Mouse (Mus musculus) liver, postnatal 0 days (tissue): ENCODE results near the gene Slc6a20a. TPM values are rescaled to one million over a fixed set of nuclear protein-coding genes. Genes with fewer than 3 reads are reported as not detected.

ENCODE experiments used
- ATAC-seq: fragments of 200-750 bp; cut with Nextera tagmentation; 2 replicates; pipeline ENCODE4 v1.8.0; 2017; ENCODE audit warnings: mild to moderate bottlenecking, moderate library complexity
- DNase-seq: peaks from one replicate; pipeline ENCODE4 v3.0.0-alpha.2; 2016
- H3K27ac ChIP-seq: fragments of 300-500 bp; sonication (generic); 2 replicates; pipeline ENCODE4 v1.5.1; 2014; ENCODE audit warnings: antibody characterized with exemption, moderate library complexity, mild to moderate bottlenecking, low read depth
- H3K27me3 ChIP-seq: fragments of 300-500 bp; sonication (generic); 2 replicates; pipeline ENCODE4 v1.6.1; 2014; ENCODE audit warnings: low read length, control low read depth, mixed read lengths; ENCODE audit not compliant: insufficient read depth
- H3K36me3 ChIP-seq: fragments of 300-500 bp; sonication (generic); replicated peaks from 2 replicates; pipeline ENCODE4 v1.6.1; 2014; ENCODE audit warnings: mild to moderate bottlenecking, control low read depth, low read length, moderate library complexity, mixed read lengths; ENCODE audit not compliant: insufficient read depth
- H3K4me1 ChIP-seq: fragments of 300-500 bp; sonication (generic); 2 replicates; pipeline ENCODE4 v1.6.1; 2014; ENCODE audit warnings: antibody characterized with exemption, mild to moderate bottlenecking, control low read depth; ENCODE audit not compliant: insufficient read depth
- H3K4me2 ChIP-seq: fragments of 300-500 bp; sonication (generic); 2 replicates; pipeline ENCODE4 v1.6.1; 2014; ENCODE audit warnings: low read depth, mild to moderate bottlenecking, low read length, moderate library complexity, mixed read lengths
- H3K4me3 ChIP-seq: fragments of 300-500 bp; sonication (generic); 2 replicates; pipeline ENCODE4 v1.5.1; 2014; ENCODE audit warnings: low read depth, low read length
- H3K9ac ChIP-seq: fragments of 300-500 bp; sonication (generic); replicated peaks from 2 replicates; pipeline ENCODE4 v1.6.1; 2014; ENCODE audit warnings: mild to moderate bottlenecking, moderate library complexity
- H3K9me3 ChIP-seq: fragments of 300-500 bp; sonication (generic); 2 replicates; pipeline ENCODE4 v1.6.1; 2016; ENCODE audit warnings: mild to moderate bottlenecking, control low read depth, low read length, mixed read lengths
- CTCF ChIP-seq: sonication (generic); IDR thresholded peaks from 2 replicates; pipeline ENCODE4 v1.5.1; 2016; ENCODE audit warnings: antibody characterized with exemption, low read depth
- EP300 ChIP-seq: IDR thresholded peaks from 2 replicates; pipeline ENCODE4 v1.6.1; 2016; ENCODE audit warnings: antibody characterized with exemption, low read depth, mild to moderate bottlenecking
- WGBS: fragments of 180-500 bp; shearing (Covaris S2); extraction: QIAGEN DNeasy Blood & Tissue Kit; methylation state at CpG from one replicate; pipeline ENCODE4 v1.1.7; 2014; ENCODE audit not compliant: insufficient replicate concordance; 5-methylcytosine and 5-hydroxymethylcytosine counted together
- polyA plus RNA-seq: library from polyadenylated mRNA; unstranded; fragments of >200 nt; fragmentation: Nextera tagmentation; extraction: Ambion mirVana; gene quantifications from 2 replicates; pipeline ENCODE4 v1.2.1, GENCODE M21; 2015

Slc6a20a gene
- 2.3 and 2.4 TPM in 2 replicates for polyA plus RNA-seq

- 2% methylated on average over 73 of the region's 73 CpGs for WGBS
- no peaks in the 10 kb centered on the region for H3K9me3 ChIP-seq
These were observed at the start of gene Slc6a20a, which contains the start of gene Ccr9 for GRCm38 (mm10) chr9:123678327-123679105. Gene Slc6a20a, minus strand, starts transcription at chr9:123678885. Gene Ccr9, plus strand, starts transcription at chr9:123678439.

GRCm38 (mm10) chr9:123722737-123723493 is 44.2 kb upstream of the Slc6a20a start:
- no peak overlapping the region for H3K4me2 ChIP-seq
- ATAC-seq (no peak), DNase-seq (no peak)
- no peak overlapping the region for H3K4me3 ChIP-seq
- no peak overlapping the region for H3K27ac ChIP-seq
- H3K9me3 ChIP-seq, result no peaks in the 10 kb centered on the region
- no peak overlapping the region for H3K9ac ChIP-seq
- H3K36me3 ChIP-seq, result no peaks in the 10 kb centered on the region
- H3K4me1 ChIP-seq, result 0 out of 2 replicates have a peak, but pooled peaks cover 2% of the 10 kb centered on the region
- no peaks in the 10 kb centered on the region for H3K27me3 ChIP-seq
- TF ChIP-seq CTCF, result no peak
- TF ChIP-seq EP300, result no peak
- WGBS, result 58% methylated on average over 2 of the region's 2 CpGs

More at GRCm38 (mm10) chr9:123678327-123679105, at the start of gene Slc6a20a, which contains the start of gene Ccr9:
- H3K4me1 ChIP-seq, result peaks cover 9% of the 10 kb centered on the region; the same call in 1 of the 2 replicates
- no peak; the same call in 1 of the 2 replicates for TF ChIP-seq EP300
- no peak for TF ChIP-seq CTCF
- peak within 1 kb of the TSS; percentile 75 for H3K4me3 ChIP-seq
- 0 out of 2 replicates have a peak within 1 kb of the TSS, but pooled peaks have one; percentile 7 for H3K27ac ChIP-seq
- peak within 1 kb of the TSS; percentile 88 for H3K4me2 ChIP-seq
- H3K36me3 ChIP-seq, result no peaks in the 10 kb centered on the region
- ATAC-seq, result peak; percentile 93
- H3K9ac ChIP-seq, result peak within 1 kb of the TSS; percentile 74
- peaks cover 40% of the 10 kb centered on the region for H3K27me3 ChIP-seq
- peak; percentile 80 for DNase-seq

- Histone ChIP-seq H3K36me3 (no peaks in the 10 kb centered on the region), H3K4me3 (peak within 1 kb of the TSS; percentile 63), H3K27me3 (no peaks in the 10 kb centered on the region), H3K4me2 (peak within 1 kb of the TSS; percentile 80), H3K9ac (peak within 1 kb of the TSS; percentile 78), H3K4me1 (0 out of 2 replicates have a peak, but pooled peaks cover 4% of the 10 kb centered on the region), H3K27ac (peak within 1 kb of the TSS; percentile 68), H3K9me3 (no peaks in the 10 kb centered on the region)
- DNase-seq, result peak; percentile 98
- under 1% methylated on average over 55 of the region's 55 CpGs for WGBS
- TF ChIP-seq CTCF, result no peak
- TF ChIP-seq EP300, result no peak
- ATAC-seq, result peak; percentile 99
These were observed 38.7 kb upstream of the Slc6a20a start, which contains the start of gene Lztfl1 for GRCm38 (mm10) chr9:123717186-123718008. Gene Lztfl1, minus strand, starts transcription at chr9:123717697.

- TF ChIP-seq CTCF, result no peak
- no peak for TF ChIP-seq EP300
- Histone ChIP-seq H3K27me3 (no peaks in the 10 kb centered on the region), H3K9ac (no peak overlapping the region), H3K27ac (no peak overlapping the region), H3K4me3 (peak overlapping the region; percentile 63), H3K9me3 (no peaks in the 10 kb centered on the region), H3K36me3 (peaks cover 2% of the 10 kb centered on the region; the same call in 1 of the 2 replicates), H3K4me1 (0 out of 2 replicates have a peak, but pooled peaks cover 4% of the 10 kb centered on the region), H3K4me2 (0 out of 2 replicates have a peak overlapping the region, but pooled peaks have one; percentile 80)
- no peak for DNase-seq
- 51% methylated on average over 3 of the region's 3 CpGs for WGBS
- no peak for ATAC-seq
These were observed 37.6 kb upstream of the Slc6a20a start for GRCm38 (mm10) chr9:123716301-123716700.

- WGBS, result 79% methylated on average over 2 of the region's 2 CpGs
- Histone ChIP-seq H3K4me2 (no peak overlapping the region), H3K4me1 (0 out of 2 replicates have a peak, but pooled peaks cover 4% of the 10 kb centered on the region), H3K9me3 (no peaks in the 10 kb centered on the region), H3K27ac (no peak overlapping the region), H3K36me3 (peaks cover 7% of the 10 kb centered on the region; the same call in 1 of the 2 replicates), H3K4me3 (no peak overlapping the region), H3K9ac (no peak overlapping the region), H3K27me3 (no peaks in the 10 kb centered on the region)
- DNase-seq, result no peak
- TF ChIP-seq EP300 (no peak), CTCF (peak; percentile 37)
- no peak for ATAC-seq
These were observed 34.4 kb upstream of the Slc6a20a start for GRCm38 (mm10) chr9:123713111-123713510.
